Mouse (Mus musculus) MEL (cell line): ENCODE measurements around the gene Slc35d1.

ENCODE experiments used
- CTCF ChIP-seq, 3 experiments: IDR thresholded peaks in 2 of 3; conservative IDR thresholded peaks in 1 of 3; 2 replicates each; pipeline ENCODE4 v1.5.1; 2011 to 2012; ENCODE audit warnings: low read length in 3 of 3, low read depth in 2 of 3, mild to moderate bottlenecking in 2 of 3, improper control_type of control experiment in 1 of 3, inconsistent platforms in 1 of 3, mixed read lengths in 1 of 3, moderate library complexity in 1 of 3; ENCODE audit not compliant: control insufficient read depth in 1 of 3, insufficient read depth in 1 of 3, poor library complexity in 1 of 3, severe bottlenecking in 1 of 3
- EP300 ChIP-seq, 2 experiments: IDR thresholded peaks; 2 replicates each; pipeline ENCODE4 v1.6.1; 2011; ENCODE audit warnings: improper control_type of control experiment in 2 of 2, low read length in 2 of 2, low read depth in 1 of 2, mild to moderate bottlenecking in 1 of 2
- KAT2A ChIP-seq: conservative IDR thresholded peaks from 2 replicates; pipeline ENCODE4 v1.6.1; 2012; ENCODE audit warnings: low read depth, low read length, improper control_type of control experiment, inconsistent platforms
- MAZ ChIP-seq: IDR thresholded peaks from 2 replicates; pipeline ENCODE4 v1.6.1; 2012; ENCODE audit warnings: low read depth, mild to moderate bottlenecking, inconsistent platforms, low read length, improper control_type of control experiment
- MEF2A ChIP-seq: IDR thresholded peaks from 2 replicates; pipeline ENCODE4 v1.6.1; 2014; ENCODE audit warnings: low read depth, mild to moderate bottlenecking, inconsistent platforms, low read length, improper control_type of control experiment; ENCODE audit not compliant: poor library complexity, insufficient replicate concordance, severe bottlenecking; ENCODE audit errors: extremely low read depth
- NELFE ChIP-seq: IDR thresholded peaks from 2 replicates; pipeline ENCODE4 v1.6.1; 2011; ENCODE audit warnings: low read depth, low read length, improper control_type of control experiment
- NRF1 ChIP-seq: IDR thresholded peaks from 2 replicates; pipeline ENCODE4 v1.6.1; 2014; ENCODE audit warnings: low read depth, mild to moderate bottlenecking, inconsistent platforms, low read length, improper control_type of control experiment, moderate library complexity; ENCODE audit not compliant: poor library complexity, insufficient read depth, severe bottlenecking
- POLR2A ChIP-seq, 2 experiments: IDR thresholded peaks; 2 replicates each; pipeline ENCODE4 v1.6.1; 2011 to 2012; ENCODE audit warnings: low read length in 2 of 2, mild to moderate bottlenecking in 2 of 2, control low read depth in 1 of 2, improper control_type of control experiment in 1 of 2, low read depth in 1 of 2, moderate library complexity in 1 of 2; ENCODE audit not compliant: control insufficient read depth in 1 of 2, insufficient read depth in 1 of 2, poor library complexity in 1 of 2
- RAD21 ChIP-seq: IDR thresholded peaks from 2 replicates; pipeline ENCODE4 v1.6.1; 2011; ENCODE audit warnings: mild to moderate bottlenecking, low read depth, low read length, improper control_type of control experiment
- SMC3 ChIP-seq: IDR thresholded peaks from 2 replicates; pipeline ENCODE4 v1.6.1; 2011; ENCODE audit warnings: low read depth, low read length, improper control_type of control experiment
- UBTF ChIP-seq: IDR thresholded peaks from 2 replicates; pipeline ENCODE4 v1.6.1; 2012; ENCODE audit warnings: low read depth, mild to moderate bottlenecking, inconsistent platforms, low read length, improper control_type of control experiment, moderate library complexity, borderline replicate concordance; ENCODE audit not compliant: insufficient read depth
- ZC3H11A ChIP-seq: IDR thresholded peaks from 2 replicates; pipeline ENCODE4 v1.6.1; 2012; ENCODE audit warnings: low read depth, mild to moderate bottlenecking, inconsistent platforms, low read length, improper control_type of control experiment
- ZKSCAN1 ChIP-seq: IDR thresholded peaks from 2 replicates; pipeline ENCODE4 v1.6.1; 2012; ENCODE audit warnings: low read depth, mild to moderate bottlenecking, inconsistent platforms, low read length, improper control_type of control experiment, moderate library complexity
- ZNF384 ChIP-seq: IDR thresholded peaks from 2 replicates; pipeline ENCODE4 v1.6.1; 2012; ENCODE audit warnings: low read depth, mild to moderate bottlenecking, inconsistent platforms, low read length, improper control_type of control experiment

GRCm38 (mm10) chr4:103208553-103208952 lies 6.4 kb downstream of the Slc35d1 start:
- TF ChIP-seq ZC3H11A (no peak), EP300 (IDR thresholded peaks at IDR 0.05; ENCODE audit: low read depth in 1 of 2, low read length in 2 of 2) (peak; percentile 23 to 40; a peak in 2 of 4 replicates), SMC3 (no peak), MAZ (no peak), CTCF (IDR thresholded peaks at IDR 0.05 in 2 of 3, conservative IDR thresholded peaks at IDR 0.05 in 1 of 3; ENCODE audit: control insufficient read depth in 1 of 3, insufficient read depth in 1 of 3, low read depth in 2 of 3, low read length in 3 of 3, poor library complexity in 1 of 3, severe bottlenecking in 1 of 3) (no peak), UBTF (no peak), RAD21 (no peak), NRF1 (no peak), ZKSCAN1 (no peak), NELFE (no peak), KAT2A (no peak), MEF2A (no peak), ZNF384 (peak; percentile 91), POLR2A (IDR thresholded peaks at IDR 0.05; ENCODE audit: control insufficient read depth in 1 of 2, insufficient read depth in 1 of 2, low read depth in 1 of 2, low read length in 2 of 2, poor library complexity in 1 of 2) (no peak)
